Mouse (Mus musculus): ENCODE measurements around the gene Smurf2. TPM values are rescaled to one million over a fixed set of nuclear protein-coding genes. Genes with fewer than 3 reads are reported as not detected.
A peak's percentile ranks its signal among the peaks of the same experiment; 100 is the strongest.

The Smurf2 gene
- polyA plus RNA-seq, 2 experiments = 21.2 to 22.1 TPM

DNA sequence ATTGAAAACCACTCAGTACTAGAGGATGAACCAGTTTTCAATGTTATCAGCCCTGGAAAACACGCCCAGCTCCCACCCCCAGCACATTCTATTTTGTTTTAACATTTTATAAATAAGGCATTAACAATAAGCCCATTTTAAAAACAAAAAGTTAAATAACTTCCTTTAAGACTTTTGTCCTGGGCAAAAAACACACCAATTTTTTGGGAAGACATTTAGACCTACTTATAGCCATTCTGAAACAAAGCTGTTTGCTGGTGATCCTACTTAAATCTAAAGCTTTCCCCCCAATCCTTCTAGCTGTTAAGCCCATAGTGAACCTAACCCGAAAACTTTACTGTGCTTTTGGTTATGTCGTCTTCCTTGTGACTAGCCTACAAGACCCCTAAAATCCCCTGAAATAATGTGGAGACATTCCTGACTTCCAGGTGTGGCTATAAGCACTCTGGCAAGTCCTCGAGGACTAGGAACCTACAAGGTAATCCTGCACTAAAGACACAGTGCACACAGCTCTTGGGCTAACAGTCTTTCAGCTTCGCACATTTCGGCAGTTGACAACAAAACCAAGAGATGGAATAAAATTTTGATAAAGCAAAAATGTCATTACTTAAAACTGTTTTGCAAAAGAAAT lies 139.8 kb downstream of the Smurf2 start:
- Histone ChIP-seq H3K9ac (ENCODE audit: low read depth, low read length, severe bottlenecking) (no peak overlapping the region), H3K27ac (replicated peaks; ENCODE audit: low read depth, low read length) (no peak overlapping the region), H3K4me3 (replicated peaks; ENCODE audit: low read length) (no peak overlapping the region), H3K4me1 (ENCODE audit: control insufficient read depth, insufficient read depth, low read length) (peaks cover 6% of the 10 kb centered on the region), H3K4me2 (replicated peaks; ENCODE audit: low read depth, low read length, severe bottlenecking) (no peak overlapping the region), H3K27me3 (ENCODE audit: control insufficient read depth, insufficient read depth, low read length) (no peaks in the 10 kb centered on the region), H3K9me3 (ENCODE audit: control insufficient read depth, low read length) (no peaks in the 10 kb centered on the region), H3K36me3 (ENCODE audit: control insufficient read depth, insufficient read depth, low read length) (peaks cover 66% of the 10 kb centered on the region)
- DNase-seq (ENCODE audit: low spot score) = no peak
- ATAC-seq (ENCODE audit: low FRiP score, low read depth) = no peak
- WGBS = 72% methylated on average over 6 of the region's 6 CpGs
- no peak for TF ChIP-seq POLR2A (IDR thresholded peaks at IDR 0.05; ENCODE audit: borderline replicate concordance, extremely low read depth, insufficient read depth, insufficient read length)

DNA sequence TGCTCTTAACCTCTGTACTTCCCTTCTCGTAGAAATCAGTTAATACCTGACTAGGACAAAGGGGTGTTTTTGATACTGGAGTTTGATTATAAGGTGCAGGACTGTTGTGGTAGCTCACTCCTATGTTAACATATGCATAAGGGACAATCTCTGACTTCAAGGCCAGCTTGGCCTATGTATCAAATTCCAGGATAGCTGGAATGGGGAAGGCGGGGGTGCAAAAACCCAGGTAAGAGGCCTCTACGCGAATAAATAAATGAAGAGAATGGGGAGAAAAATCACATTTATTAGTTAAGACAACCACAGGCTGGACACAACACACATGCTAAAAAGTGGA lies 140.5 kb downstream of the Smurf2 start:
- no peak overlapping the region for H3K9ac ChIP-seq (ENCODE audit: low read depth, low read length, severe bottlenecking)
- H3K4me1 ChIP-seq (ENCODE audit: control insufficient read depth, insufficient read depth, low read length) = no peaks in the 10 kb centered on the region
- peaks cover 66% of the 10 kb centered on the region for H3K36me3 ChIP-seq (ENCODE audit: control insufficient read depth, insufficient read depth, low read length)
- no peaks in the 10 kb centered on the region for H3K27me3 ChIP-seq (ENCODE audit: control insufficient read depth, insufficient read depth, low read length)
- DNase-seq (ENCODE audit: low spot score) (no peak), ATAC-seq (ENCODE audit: low FRiP score, low read depth) (no peak)
- H3K4me3 ChIP-seq (replicated peaks; ENCODE audit: low read length) = no peak overlapping the region
- no peak overlapping the region; the same call in 1 of the 2 replicates for H3K4me2 ChIP-seq (replicated peaks; ENCODE audit: low read depth, low read length, severe bottlenecking)
- H3K9me3 ChIP-seq (ENCODE audit: control insufficient read depth, low read length) = no peaks in the 10 kb centered on the region
- TF ChIP-seq POLR2A (IDR thresholded peaks at IDR 0.05; ENCODE audit: borderline replicate concordance, extremely low read depth, insufficient read depth, insufficient read length) = no peak
- 64% methylated on average over 4 of the region's 4 CpGs for WGBS
- H3K27ac ChIP-seq (replicated peaks; ENCODE audit: low read depth, low read length) = peak overlapping the region; percentile 97

- peak within 1 kb of the TSS; percentile 71 for H3K4me2 ChIP-seq (replicated peaks; ENCODE audit: low read depth, low read length, severe bottlenecking)
- no peaks in the 10 kb centered on the region for H3K9me3 ChIP-seq (ENCODE audit: control insufficient read depth, low read length)
- H3K27me3 ChIP-seq (ENCODE audit: control insufficient read depth, insufficient read depth, low read length) = no peaks in the 10 kb centered on the region
- peak within 1 kb of the TSS; percentile 91 for H3K9ac ChIP-seq (ENCODE audit: low read depth, low read length, severe bottlenecking)
- ATAC-seq (ENCODE audit: low FRiP score, low read depth) (peak; percentile 98), DNase-seq (ENCODE audit: low spot score) (peak; percentile 95)
- 3% methylated on average over 26 of the region's 30 CpGs for WGBS
- H3K4me1 ChIP-seq (ENCODE audit: control insufficient read depth, insufficient read depth, low read length) = no peaks in the 10 kb centered on the region
- peak; percentile 64; the same call in 1 of the 2 replicates for TF ChIP-seq POLR2A (IDR thresholded peaks at IDR 0.05; ENCODE audit: borderline replicate concordance, extremely low read depth, insufficient read depth, insufficient read length)
- peak within 1 kb of the TSS; percentile 97 for H3K27ac ChIP-seq (replicated peaks; ENCODE audit: low read depth, low read length)
- H3K36me3 ChIP-seq (ENCODE audit: control insufficient read depth, insufficient read depth, low read length) = peaks cover 66% of the 10 kb centered on the region
- H3K4me3 ChIP-seq (replicated peaks; ENCODE audit: low read length) = peak within 1 kb of the TSS; percentile 77
Observed at GRCm38 (mm10) chr11:106779388-106780088, 141.0 kb downstream of the Smurf2 start, which contains the start of gene Polg2. Gene Polg2 (minus strand): TSS chr11:106779537.

DNA sequence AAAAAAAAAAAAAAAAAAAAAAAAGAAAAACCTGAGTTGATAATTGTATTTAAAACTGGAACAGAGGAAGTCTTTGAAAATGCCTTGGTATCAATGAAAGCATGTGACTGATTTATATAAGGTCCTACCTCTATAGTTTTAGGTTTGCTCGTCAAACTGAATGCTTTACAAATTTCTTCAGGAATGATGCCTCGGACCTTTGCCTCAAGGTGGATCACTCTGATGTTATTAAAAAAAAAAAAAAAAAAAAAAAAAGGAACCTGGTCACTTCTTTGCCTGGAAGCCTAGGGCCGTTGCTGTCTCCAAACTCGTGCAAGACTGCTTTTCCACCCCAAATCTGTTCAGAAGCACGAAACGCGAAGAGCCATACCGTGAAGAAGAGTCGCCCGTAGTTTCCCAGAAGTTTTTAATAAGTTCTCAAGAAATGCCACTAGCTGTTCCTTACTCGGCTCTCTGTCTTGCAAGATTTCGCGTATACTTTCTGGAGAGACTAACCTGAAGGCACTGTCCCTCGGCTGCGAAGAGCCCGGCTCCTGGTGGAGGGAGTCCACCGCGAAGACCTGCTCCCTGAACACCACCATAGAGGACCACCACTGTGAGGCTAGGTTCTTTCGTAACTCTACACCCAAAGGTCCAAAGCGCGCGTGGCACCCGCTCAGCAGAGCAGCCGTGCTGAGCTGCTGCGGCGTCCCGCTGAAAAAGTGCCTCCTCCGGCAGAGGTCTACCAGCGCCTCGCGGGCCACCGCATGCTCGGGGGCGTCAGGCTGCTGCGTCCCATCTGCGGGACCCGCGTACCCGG lies 141.7 kb downstream of the Smurf2 start:
- 2% methylated on average over 39 of the region's 39 CpGs for WGBS
- no peak for TF ChIP-seq POLR2A (IDR thresholded peaks at IDR 0.05; ENCODE audit: borderline replicate concordance, extremely low read depth, insufficient read depth, insufficient read length)
- Histone ChIP-seq H3K4me1 (ENCODE audit: control insufficient read depth, insufficient read depth, low read length) (no peaks in the 10 kb centered on the region), H3K9me3 (ENCODE audit: control insufficient read depth, low read length) (no peaks in the 10 kb centered on the region), H3K36me3 (ENCODE audit: control insufficient read depth, insufficient read depth, low read length) (peaks cover 66% of the 10 kb centered on the region), H3K4me2 (replicated peaks; ENCODE audit: low read depth, low read length, severe bottlenecking) (peak overlapping the region; percentile 71), H3K27ac (replicated peaks; ENCODE audit: low read depth, low read length) (peak overlapping the region; percentile 97), H3K27me3 (ENCODE audit: control insufficient read depth, insufficient read depth, low read length) (no peaks in the 10 kb centered on the region), H3K9ac (ENCODE audit: low read depth, low read length, severe bottlenecking) (peak overlapping the region; percentile 91), H3K4me3 (replicated peaks; ENCODE audit: low read length) (peak overlapping the region; percentile 77)
- ATAC-seq (ENCODE audit: low FRiP score, low read depth) (peak; percentile 76), DNase-seq (ENCODE audit: low spot score) (no peak)

GRCm38 (mm10) chr11:106778132-106778531 lies 142.4 kb downstream of the Smurf2 start:
- WGBS = 91% methylated on average over 7 of the region's 7 CpGs
- no peak overlapping the region for H3K27ac ChIP-seq (replicated peaks; ENCODE audit: low read depth, low read length)
- H3K36me3 ChIP-seq (ENCODE audit: control insufficient read depth, insufficient read depth, low read length) = peaks cover 66% of the 10 kb centered on the region
- no peak for ATAC-seq (ENCODE audit: low FRiP score, low read depth)
- no peak overlapping the region for H3K4me3 ChIP-seq (replicated peaks; ENCODE audit: low read length)
- no peaks in the 10 kb centered on the region for H3K27me3 ChIP-seq (ENCODE audit: control insufficient read depth, insufficient read depth, low read length)
- H3K4me1 ChIP-seq (ENCODE audit: control insufficient read depth, insufficient read depth, low read length) = no peaks in the 10 kb centered on the region
- TF ChIP-seq POLR2A (IDR thresholded peaks at IDR 0.05; ENCODE audit: borderline replicate concordance, extremely low read depth, insufficient read depth, insufficient read length) = no peak
- DNase-seq (ENCODE audit: low spot score) = no peak
- no peaks in the 10 kb centered on the region for H3K9me3 ChIP-seq (ENCODE audit: control insufficient read depth, low read length)
- H3K4me2 ChIP-seq (replicated peaks; ENCODE audit: low read depth, low read length, severe bottlenecking) = peak overlapping the region; percentile 71
- H3K9ac ChIP-seq (ENCODE audit: low read depth, low read length, severe bottlenecking) = no peak overlapping the region

All from limb, embryonic 14.5 days (tissue).